ENCODE assay signal across 17 mouse cellular contexts in genomic region chr15:10705752-10706151, GRCm38 (mm10). TPM values are rescaled to one million over a fixed set of nuclear protein-coding genes. Genes with fewer than 3 reads are reported as not detected.
DNase-seq lines count a peak whose midpoint lies in the region; ATAC-seq lines count a peak whose summit lies in the region.
"Had no signal": no experiment of that assay in that cellular context is flagged by ENCODE, and none has a peak within 500 bp of the region (broad histone marks: within the 10 kb centered on the region; RNA-seq: fewer than 3 reads in every experiment).

No protein-coding gene starts in this region.

- DNase-seq in hindbrain, embryonic 11.5 days (ENCODE audit: low spot score): no peak
- peak; percentile 4 for DNase-seq in left cerebral cortex, postnatal 4 days
- no peak for DNase-seq in left cerebral cortex, postnatal 25 days (ENCODE audit: low spot score in 2 of 2)
- DNase-seq in adrenal gland, adult 18-20 months (ENCODE audit: low spot score in 2 of 2): no peak
- DNase-seq: adrenal gland, adult 8-10 months; adrenal gland, postnatal 36 days; cerebellum, adult 2 months; cerebellum, postnatal 10 days; gastrocnemius, postnatal 25 days had no signal

- 0 out of 2 replicates have a peak, but pooled peaks have one; percentile 4 for ATAC-seq in hindbrain, embryonic 15.5 days (ENCODE audit: low FRiP score, low read depth)
- no peak for ATAC-seq in hindbrain, embryonic 11.5 days (ENCODE audit: low FRiP score)
- ATAC-seq in neural tube, embryonic 12.5 days (ENCODE audit: low FRiP score, low read depth): peak; percentile 65; the same call in 1 of the 2 replicates
- no peak for ATAC-seq in neural tube, embryonic 15.5 days (ENCODE audit: low FRiP score)
- peak; percentile 69; the same call in 1 of the 2 replicates for ATAC-seq in neural tube, embryonic 14.5 days (ENCODE audit: low read depth)
- ATAC-seq: forebrain, embryonic 15.5 days had no signal

- no peak overlapping the region for H3K4me3 ChIP-seq in hindbrain, embryonic 15.5 days
- H3K4me3 ChIP-seq in hindbrain, embryonic 11.5 days (ENCODE audit: low read depth, low read length): no peak overlapping the region
- no peak overlapping the region for H3K4me3 ChIP-seq in neural tube, embryonic 12.5 days
- no peak overlapping the region for H3K4me3 ChIP-seq in neural tube, embryonic 15.5 days (replicated peaks)
- no peak overlapping the region for H3K4me3 ChIP-seq in neural tube, embryonic 14.5 days (ENCODE audit: low read depth, low read length)
- H3K4me3 ChIP-seq: embryonic facial prominence, embryonic 10.5 days; forebrain, embryonic 15.5 days; heart, embryonic 12.5 days; hindbrain, embryonic 10.5 days had no signal

- no peak overlapping the region for H3K27ac ChIP-seq in hindbrain, embryonic 15.5 days (replicated peaks)
- H3K27ac ChIP-seq in hindbrain, embryonic 11.5 days (ENCODE audit: low read depth, low read length): no peak overlapping the region
- H3K27ac ChIP-seq in neural tube, embryonic 12.5 days: no peak overlapping the region
- H3K27ac ChIP-seq in neural tube, embryonic 15.5 days (replicated peaks): no peak overlapping the region
- H3K27ac ChIP-seq in neural tube, embryonic 14.5 days (ENCODE audit: low read depth, low read length): no peak overlapping the region
- H3K27ac ChIP-seq: embryonic facial prominence, embryonic 10.5 days; forebrain, embryonic 15.5 days; hindbrain, embryonic 10.5 days had no signal

- no peak overlapping the region for H3K4me2 ChIP-seq in hindbrain, embryonic 15.5 days
- H3K4me2 ChIP-seq in hindbrain, embryonic 11.5 days (replicated peaks; ENCODE audit: low read depth, low read length): no peak overlapping the region
- no peak overlapping the region for H3K4me2 ChIP-seq in neural tube, embryonic 12.5 days (replicated peaks)
- H3K4me2 ChIP-seq in neural tube, embryonic 15.5 days: no peak overlapping the region
- no peak overlapping the region for H3K4me2 ChIP-seq in neural tube, embryonic 14.5 days (ENCODE audit: low read depth, low read length)
- H3K4me2 ChIP-seq: forebrain, embryonic 15.5 days; heart, embryonic 12.5 days had no signal

- no peaks in the 10 kb centered on the region for H3K27me3 ChIP-seq in hindbrain, embryonic 15.5 days
- no peaks in the 10 kb centered on the region for H3K27me3 ChIP-seq in hindbrain, embryonic 11.5 days (ENCODE audit: control insufficient read depth, insufficient read depth, low read length)
- H3K27me3 ChIP-seq in neural tube, embryonic 12.5 days (replicated peaks): no peaks in the 10 kb centered on the region
- no peaks in the 10 kb centered on the region for H3K27me3 ChIP-seq in neural tube, embryonic 15.5 days (replicated peaks)
- H3K27me3 ChIP-seq in neural tube, embryonic 14.5 days (ENCODE audit: control insufficient read depth, insufficient read depth, low read length): no peaks in the 10 kb centered on the region
- H3K27me3 ChIP-seq: forebrain, embryonic 15.5 days; heart, embryonic 12.5 days had no signal

- WGBS in hindbrain, embryonic 15.5 days: 58% methylated on average over 5 of the region's 5 CpGs
- 76% methylated on average over 5 of the region's 5 CpGs for WGBS in hindbrain, embryonic 11.5 days
- WGBS in neural tube, embryonic 12.5 days: 32% methylated on average over 5 of the region's 5 CpGs
- WGBS in neural tube, embryonic 15.5 days: 24% methylated on average over 5 of the region's 5 CpGs
- WGBS in neural tube, embryonic 14.5 days: 28% methylated on average over 5 of the region's 5 CpGs

- intact Hi-C loops in left cerebral cortex, postnatal 4 days (cut with DNase I): no loop called here
- intact Hi-C loops in left cerebral cortex, postnatal 25 days (cut with DNase I): no loop called here

- H3K9ac ChIP-seq in hindbrain, embryonic 15.5 days: no peak overlapping the region
- H3K9ac ChIP-seq in hindbrain, embryonic 11.5 days (ENCODE audit: low read depth, low read length): no peak overlapping the region
- H3K9ac ChIP-seq in neural tube, embryonic 12.5 days: no peak overlapping the region
- H3K9ac ChIP-seq in neural tube, embryonic 15.5 days (replicated peaks): no peak overlapping the region
- H3K9ac ChIP-seq in neural tube, embryonic 14.5 days (replicated peaks; ENCODE audit: low read depth, low read length): no peak overlapping the region
- H3K9ac ChIP-seq: forebrain, embryonic 15.5 days; heart, embryonic 12.5 days had no signal

- peaks cover 5% of the 10 kb centered on the region; the same call in 1 of the 2 replicates for H3K4me1 ChIP-seq in hindbrain, embryonic 15.5 days (replicated peaks)
- 0 out of 2 replicates have a peak, but pooled peaks cover 2% of the 10 kb centered on the region for H3K4me1 ChIP-seq in hindbrain, embryonic 11.5 days (replicated peaks; ENCODE audit: control insufficient read depth, insufficient read depth, low read length)
- H3K4me1 ChIP-seq in neural tube, embryonic 12.5 days: peaks cover 10% of the 10 kb centered on the region
- peaks cover 6% of the 10 kb centered on the region; the same call in 1 of the 2 replicates for H3K4me1 ChIP-seq in neural tube, embryonic 15.5 days
- H3K4me1 ChIP-seq in neural tube, embryonic 14.5 days (ENCODE audit: control insufficient read depth, insufficient read depth, low read length): no peaks in the 10 kb centered on the region

- no peaks in the 10 kb centered on the region for H3K9me3 ChIP-seq in hindbrain, embryonic 15.5 days
- H3K9me3 ChIP-seq in hindbrain, embryonic 11.5 days (ENCODE audit: control insufficient read depth, low read length): no peaks in the 10 kb centered on the region
- no peaks in the 10 kb centered on the region for H3K9me3 ChIP-seq in neural tube, embryonic 12.5 days
- H3K9me3 ChIP-seq in neural tube, embryonic 15.5 days (replicated peaks): no peaks in the 10 kb centered on the region
- H3K9me3 ChIP-seq in neural tube, embryonic 14.5 days (ENCODE audit: control insufficient read depth, low read length): no peaks in the 10 kb centered on the region
- H3K9me3 ChIP-seq: embryonic facial prominence, embryonic 10.5 days; forebrain, embryonic 15.5 days; hindbrain, embryonic 10.5 days had no signal

- H3K36me3 ChIP-seq in hindbrain, embryonic 15.5 days: no peaks in the 10 kb centered on the region
- H3K36me3 ChIP-seq in hindbrain, embryonic 11.5 days (ENCODE audit: control insufficient read depth, insufficient read depth, low read length): no peaks in the 10 kb centered on the region; the same call in 1 of the 2 replicates
- peaks cover 3% of the 10 kb centered on the region; the same call in 1 of the 2 replicates for H3K36me3 ChIP-seq in neural tube, embryonic 12.5 days
- no peaks in the 10 kb centered on the region for H3K36me3 ChIP-seq in neural tube, embryonic 15.5 days
- H3K36me3 ChIP-seq in neural tube, embryonic 14.5 days (ENCODE audit: control insufficient read depth, insufficient read depth, low read length): no peaks in the 10 kb centered on the region
- H3K36me3 ChIP-seq: forebrain, embryonic 15.5 days had no signal

RNA-seq across cellular contexts. Expression of gene Rai14, which starts 8.7 kb away (rescaled TPM):
- polyA plus RNA-seq in hindbrain, embryonic 15.5 days (2015; fragmentation: Nextera tagmentation; extraction: Ambion mirVana): 10.9 and 15.7 TPM in 2 replicates
- 86.0 and 93.4 TPM in 2 replicates for polyA plus RNA-seq in hindbrain, embryonic 11.5 days (2014; fragmentation: Nextera tagmentation; extraction: Ambion mirVana)
- 10 to 100 TPM; 16.6 to 19.4 TPM for total RNA-seq in left cerebral cortex, postnatal 4 days (2021)
- 1 to 10 TPM; 7.5 to 8.9 TPM for total RNA-seq in left cerebral cortex, postnatal 25 days (2021)
- 63.0 and 63.3 TPM in 2 replicates for polyA plus RNA-seq in neural tube, embryonic 12.5 days (2016; fragmentation: Nextera tagmentation; extraction: Ambion mirVana)
- 10.2 and 13.2 TPM in 2 replicates for polyA plus RNA-seq in neural tube, embryonic 15.5 days (2015; fragmentation: Nextera tagmentation; extraction: Ambion mirVana)
- polyA plus RNA-seq in neural tube, embryonic 14.5 days (2014; fragmentation: Nextera tagmentation; extraction: Ambion mirVana): 10.0 and 16.1 TPM in 2 replicates
- total RNA-seq in adrenal gland, adult 18-20 months (2021): 10 to 100 TPM; 26.9 to 28.7 TPM

Comparison
In these comparisons a context has a peak if more than half of its experiments do, and no peak if none do; other contexts are left out.
1. ATAC-seq: peak in hindbrain, embryonic 15.5 days (single experiment), neural tube, embryonic 12.5 days (single experiment) and neural tube, embryonic 14.5 days (single experiment); none in hindbrain, embryonic 11.5 days (single experiment) and neural tube, embryonic 15.5 days (single experiment).